Mouse (Mus musculus) gastrocnemius, postnatal 4 days (tissue): ENCODE data around the gene Zfp40. TPM values are rescaled to one million over a fixed set of nuclear protein-coding genes. Genes with fewer than 3 reads are reported as not detected.
"Not testable (repeated sequence)": the region's sequence is repeated elsewhere in the genome, so short reads cannot be mapped to it uniquely, and the experiment has no call there.

Experiments
- DNase-seq, 2 experiments: peaks; one replicate each; pipeline ENCODE4 v3.0.0; 2021 to 2022; ENCODE audit warnings: low spot score in 2 of 2, mixed read lengths in 2 of 2
- long read RNA-seq, 2 experiments: library from polyadenylated mRNA; stranded (forward); transcript quantifications; one replicate each; pipeline ENCODE4 v2.0.0; 2021
- total RNA-seq, 2 experiments: library from RNA; stranded (reverse); gene quantifications; 2 replicates each; pipeline ENCODE4 v1.2.3; 2021

Zfp40 gene
- 1 to 10 TPM; 5.0 to 7.1 TPM for total RNA-seq
- long read RNA-seq, experiment 1, full-length matches to known transcripts, result 4 of 7 reads
- long read RNA-seq, experiment 1, partial matches to known transcripts, result 1 of 7 reads
- long read RNA-seq, experiment 1, other reads (novel, unspliced or antisense), result 2 of 7 reads
- long read RNA-seq, experiment 2, partial matches to known transcripts, result 0 of 1 reads
- long read RNA-seq, experiment 2, other reads (novel, unspliced or antisense), result 1 of 1 reads

DNA sequence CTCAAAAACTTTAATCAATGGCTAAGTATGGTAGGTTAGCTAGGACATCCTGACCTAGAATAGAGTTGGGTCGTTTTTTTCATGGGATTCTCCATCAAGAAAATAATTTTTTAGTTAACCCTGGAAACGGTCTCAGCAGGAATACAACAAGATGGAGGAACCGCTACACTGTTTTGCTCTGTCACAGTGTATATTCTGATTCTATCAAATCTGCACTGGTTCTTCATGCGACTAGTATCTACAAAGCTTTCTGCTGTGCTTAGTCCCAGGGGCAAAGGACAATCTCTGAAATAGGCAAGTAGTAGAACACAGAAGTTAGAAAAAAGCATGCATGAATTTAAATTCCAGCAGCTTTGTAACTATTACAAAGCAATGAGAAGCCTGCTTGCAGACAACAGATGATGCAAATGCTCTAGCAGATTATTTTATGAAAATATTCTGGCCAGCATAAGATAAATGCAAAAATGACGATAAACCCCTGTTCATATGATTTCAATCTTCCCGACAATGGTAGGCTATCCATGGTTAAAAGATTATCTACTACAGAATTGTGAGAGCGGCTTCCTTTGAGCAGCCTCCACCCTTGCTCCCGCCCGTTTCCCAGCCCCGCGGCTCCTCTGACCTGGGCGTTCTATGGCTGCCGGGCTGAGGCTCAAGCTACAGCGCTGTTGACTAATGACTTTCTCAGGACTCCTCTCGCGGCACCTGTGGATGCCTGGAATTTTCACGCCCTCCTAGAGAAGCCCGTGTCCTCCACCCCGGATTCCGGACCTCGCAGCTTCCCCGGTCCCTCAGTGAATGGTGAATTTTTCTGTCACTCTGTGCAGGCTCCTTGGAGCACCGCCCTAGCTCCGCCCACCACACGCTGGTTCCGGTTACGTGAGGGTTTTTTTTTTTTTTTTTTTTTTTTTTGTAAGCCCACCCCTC, at the start of gene Zfp40:
Gene Zfp40 (minus strand): TSS at position 800 of the 927 bp plus-strand sequence.
- DNase-seq, result peak; percentile 76 to 92

GRCm38 (mm10) chr17:23218320-23218719, 25.3 kb upstream of the Zfp40 start:
- DNase-seq, result no peak

GRCm38 (mm10) chr17:23199856-23200255, 6.8 kb upstream of the Zfp40 start:
- not testable (repeated sequence) for DNase-seq

DNA sequence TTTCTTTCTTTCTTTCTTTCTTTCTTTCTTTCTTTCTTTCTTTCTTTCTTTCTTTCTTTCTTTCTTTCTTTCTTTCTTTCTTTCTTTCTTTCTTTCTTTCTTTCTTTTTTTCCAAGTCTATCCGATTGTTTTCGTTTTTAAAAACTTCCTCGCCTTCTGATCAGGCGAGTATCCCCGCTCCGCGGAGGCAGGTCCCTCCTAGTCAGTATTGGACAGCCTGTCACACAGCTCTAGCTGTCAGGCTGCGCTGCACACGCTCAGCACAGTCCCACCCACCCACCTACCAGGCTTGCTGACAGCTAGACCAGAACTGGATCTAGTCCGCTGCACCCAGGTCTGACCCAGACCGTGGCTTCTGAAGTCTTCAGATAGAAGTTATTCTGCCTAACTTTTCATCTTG, 389 bp upstream of the Zfp40 start:
- peak in 1 of 2 experiments; percentile 39 for DNase-seq

DNA sequence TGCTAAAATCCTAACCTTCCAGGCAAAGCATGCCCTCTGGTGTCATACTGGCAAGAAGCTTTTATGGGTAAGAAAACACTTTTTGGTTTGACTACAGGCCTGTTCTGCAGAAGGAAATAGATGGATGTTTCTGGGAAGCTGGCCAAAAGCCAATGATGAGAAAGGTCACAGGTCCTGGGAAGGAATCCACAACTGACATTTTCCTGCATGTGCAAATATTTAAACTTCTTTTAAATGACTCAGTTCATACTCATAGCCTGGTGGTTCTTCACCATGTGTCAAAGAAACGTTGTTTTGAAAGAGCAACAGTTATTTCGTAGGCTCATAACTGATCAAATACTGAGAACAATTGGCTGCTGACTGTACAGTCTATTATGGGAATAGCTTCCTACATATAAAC, 5.4 kb downstream of the Zfp40 start:
- no peak for DNase-seq

Other genes starting within 250 kb of the Zfp40 start
- gene Vmn2r-ps130, start 132.1 kb downstream of the Zfp40 start, total RNA-seq, result not detected
- gene Vmn2r114, start 119.3 kb upstream of the Zfp40 start, total RNA-seq, result not detected
- gene Vmn2r115, start 150.5 kb upstream of the Zfp40 start, total RNA-seq, result not detected
- not detected for gene Vmn2r116, start 191.4 kb upstream of the Zfp40 start, total RNA-seq